Mouse (Mus musculus) embryonic facial prominence, embryonic 11.5 days (tissue): ENCODE data around the gene Kif17. TPM values are rescaled to one million over a fixed set of nuclear protein-coding genes. Genes with fewer than 3 reads are reported as not detected.

Experiments used
- ATAC-seq: fragments of 200-750 bp; cut with Nextera tagmentation; replicated peaks from 2 replicates; pipeline ENCODE4 v1.8.0; 2017; ENCODE audit warnings: low read depth; ENCODE audit not compliant: insufficient number of reproducible peaks, low FRiP score, low TSS enrichment
- DNase-seq: peaks from one replicate; pipeline ENCODE4 v3.0.0-alpha.2; 2015; ENCODE audit warnings: low spot score
- H3K27ac ChIP-seq: fragments of 300-500 bp; sonication (generic); replicated peaks from 2 replicates; pipeline ENCODE4 v1.5.1; 2014; ENCODE audit warnings: mild to moderate bottlenecking, low read depth, low read length, control low read depth
- H3K27me3 ChIP-seq: fragments of 300-500 bp; sonication (generic); 2 replicates; pipeline ENCODE4 v1.6.1; 2014; ENCODE audit warnings: mild to moderate bottlenecking, low read length, moderate library complexity, mixed read lengths; ENCODE audit not compliant: control insufficient read depth, insufficient read depth
- H3K36me3 ChIP-seq: fragments of 300-500 bp; sonication (generic); replicated peaks from 2 replicates; pipeline ENCODE4 v1.6.1; 2014; ENCODE audit warnings: low read depth, mild to moderate bottlenecking, low read length, moderate library complexity, mixed read lengths; ENCODE audit not compliant: control insufficient read depth, insufficient read depth
- H3K4me1 ChIP-seq: fragments of 300-500 bp; sonication (generic); 2 replicates; pipeline ENCODE4 v1.6.1; 2014; ENCODE audit warnings: low read length, mixed read lengths; ENCODE audit not compliant: control insufficient read depth, insufficient read depth
- H3K4me2 ChIP-seq: fragments of 300-500 bp; sonication (generic); 2 replicates; pipeline ENCODE4 v1.6.1; 2014; ENCODE audit warnings: low read depth, mild to moderate bottlenecking, control low read depth, low read length, moderate library complexity
- H3K4me3 ChIP-seq: fragments of 300-500 bp; sonication (generic); 2 replicates; pipeline ENCODE4 v1.5.1; 2014; ENCODE audit warnings: low read depth, low read length, control low read depth
- H3K9ac ChIP-seq: fragments of 300-500 bp; sonication (generic); replicated peaks from 2 replicates; pipeline ENCODE4 v1.6.1; 2014; ENCODE audit warnings: mild to moderate bottlenecking, control low read depth, low read length
- H3K9me3 ChIP-seq: fragments of 300-500 bp; sonication (generic); replicated peaks from 2 replicates; pipeline ENCODE4 v1.6.1; 2016; ENCODE audit warnings: mild to moderate bottlenecking, low read length, inconsistent platforms, mixed read lengths; ENCODE audit not compliant: control insufficient read depth
- WGBS: fragments of 180-500 bp; shearing (Covaris S2); extraction: QIAGEN DNeasy Blood & Tissue Kit; methylation state at CpG from one replicate; pipeline ENCODE4 v1.1.7; 2014; 5-methylcytosine and 5-hydroxymethylcytosine counted together
- polyA plus RNA-seq: library from polyadenylated mRNA; unstranded; fragments of >200 nt; fragmentation: Nextera tagmentation; extraction: Ambion mirVana; gene quantifications from 2 replicates; pipeline ENCODE4 v1.2.1, GENCODE M21; 2014

Gene Kif17
- polyA plus RNA-seq, 1 experiment from 2014 or later, result 0.31 TPM

GRCm38 (mm10) chr4:138246756-138247665 is 3.2 kb upstream of the Kif17 start:
- no peaks in the 10 kb centered on the region for H3K9me3 ChIP-seq
- ATAC-seq (no peak), DNase-seq (no peak)
- 72% methylated on average over 27 of the region's 27 CpGs for WGBS
- peaks cover 2% of the 10 kb centered on the region; the same call in 1 of the 2 replicates for H3K27me3 ChIP-seq
- no peak overlapping the region for H3K27ac ChIP-seq
- H3K4me2 ChIP-seq, result no peak overlapping the region
- H3K36me3 ChIP-seq, result peaks cover 10% of the 10 kb centered on the region
- peaks cover 3% of the 10 kb centered on the region; the same call in 1 of the 2 replicates for H3K4me1 ChIP-seq
- H3K9ac ChIP-seq, result no peak overlapping the region
- no peak overlapping the region for H3K4me3 ChIP-seq

DNA sequence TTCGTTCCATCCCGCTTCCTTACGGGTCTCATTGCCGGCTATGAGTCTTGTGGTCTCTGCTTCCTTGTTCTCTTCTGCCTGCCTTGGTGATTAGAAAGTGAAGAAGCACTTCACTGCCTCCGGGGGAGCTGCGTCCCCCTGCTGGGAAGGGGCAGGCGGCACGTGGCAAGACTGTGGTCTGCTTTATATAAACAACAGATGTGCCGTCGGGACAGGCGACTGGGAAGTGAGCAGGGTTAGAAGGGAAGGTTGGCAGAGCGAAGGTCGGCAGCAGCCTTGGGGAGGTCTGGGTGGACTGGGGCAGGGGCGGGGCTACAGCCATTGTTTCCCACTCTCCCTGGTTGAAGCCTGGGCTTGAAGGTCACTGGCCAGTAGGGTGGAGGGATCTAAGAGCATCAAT is 1.6 kb downstream of the Kif17 start:
- under 1% methylated on average over 14 of the region's 14 CpGs for WGBS

DNA sequence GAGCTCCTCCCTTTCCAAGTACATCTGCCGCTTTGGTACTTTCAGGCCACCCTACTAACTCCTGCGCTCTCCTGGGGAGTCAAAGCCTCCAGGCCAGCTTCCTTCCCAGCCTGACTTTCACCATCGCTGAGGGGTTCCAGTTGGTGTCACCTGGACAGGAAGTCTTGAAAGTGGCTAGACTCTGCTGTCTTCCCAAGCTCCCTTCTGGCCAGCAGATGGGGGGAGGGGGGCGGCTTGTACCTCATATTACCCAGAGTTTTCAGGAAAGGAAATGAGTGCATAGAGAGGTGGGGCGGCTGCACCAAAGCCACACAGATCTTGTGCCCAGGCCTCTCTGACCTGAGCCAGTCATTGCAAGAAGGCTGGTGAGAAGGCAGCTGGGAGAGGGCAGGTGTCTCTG is 2.0 kb downstream of the Kif17 start:
- Histone ChIP-seq H3K27ac (no peak overlapping the region), H3K4me1 (peaks cover 5% of the 10 kb centered on the region), H3K9ac (peak overlapping the region; percentile 32; the same call in 1 of the 2 replicates), H3K36me3 (no peaks in the 10 kb centered on the region), H3K27me3 (peaks cover 7% of the 10 kb centered on the region), H3K4me3 (no peak overlapping the region), H3K4me2 (peak overlapping the region; percentile 22), H3K9me3 (no peaks in the 10 kb centered on the region)
- WGBS, result 10% methylated on average over 5 of the region's 5 CpGs
- peak; percentile 41 for DNase-seq
- no peak for ATAC-seq

More for the DNA sequence above, 1.6 kb downstream of the Kif17 start:
- peaks cover 5% of the 10 kb centered on the region for H3K4me1 ChIP-seq
- H3K27ac ChIP-seq, result no peak overlapping the region
- H3K36me3 ChIP-seq, result no peaks in the 10 kb centered on the region; the same call in 1 of the 2 replicates
- no peak for ATAC-seq
- H3K4me2 ChIP-seq, result peak overlapping the region; percentile 22
- H3K4me3 ChIP-seq, result peak overlapping the region; percentile 15; the same call in 1 of the 2 replicates
- H3K9me3 ChIP-seq, result no peaks in the 10 kb centered on the region
- peak; percentile 81 for DNase-seq
- peaks cover 7% of the 10 kb centered on the region for H3K27me3 ChIP-seq
- peak overlapping the region; percentile 10 for H3K9ac ChIP-seq

GRCm38 (mm10) chr4:138257116-138257687 is 7.0 kb downstream of the Kif17 start:
- Histone ChIP-seq H3K27ac (no peak overlapping the region), H3K4me3 (no peak overlapping the region), H3K36me3 (no peaks in the 10 kb centered on the region), H3K9ac (no peak overlapping the region), H3K27me3 (peaks cover 5% of the 10 kb centered on the region; the same call in 1 of the 2 replicates), H3K9me3 (no peaks in the 10 kb centered on the region), H3K4me2 (no peak overlapping the region), H3K4me1 (peaks cover 3% of the 10 kb centered on the region; the same call in 1 of the 2 replicates)
- no peak for DNase-seq
- 83% methylated on average over 22 of the region's 22 CpGs for WGBS
- no peak for ATAC-seq

DNA sequence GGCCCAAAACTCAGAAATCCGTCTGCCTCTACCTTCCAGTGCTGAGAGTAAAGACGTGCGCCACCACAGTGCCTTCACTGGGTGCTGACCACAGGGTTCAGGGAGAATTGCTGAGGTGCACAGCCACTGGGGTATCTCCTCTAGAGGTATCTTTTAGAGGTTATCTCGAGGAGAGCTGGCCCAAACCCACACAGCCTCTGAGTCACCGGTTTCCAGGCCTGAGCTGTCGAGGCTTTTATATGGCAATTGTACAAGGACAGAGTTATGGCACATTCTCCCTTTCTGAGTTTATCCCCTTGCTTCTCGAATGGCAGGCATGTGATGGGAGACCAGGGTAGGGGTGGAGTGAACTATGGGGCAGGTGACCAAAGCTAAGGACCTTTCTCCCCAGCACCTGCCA is 8.4 kb downstream of the Kif17 start:
- no peaks in the 10 kb centered on the region for H3K4me1 ChIP-seq
- H3K9ac ChIP-seq, result no peak overlapping the region
- 83% methylated on average over 7 of the region's 7 CpGs for WGBS
- H3K27me3 ChIP-seq, result peaks cover 3% of the 10 kb centered on the region; the same call in 1 of the 2 replicates
- DNase-seq (no peak), ATAC-seq (no peak)
- H3K27ac ChIP-seq, result no peak overlapping the region
- no peak overlapping the region for H3K4me2 ChIP-seq
- H3K9me3 ChIP-seq, result no peaks in the 10 kb centered on the region
- no peaks in the 10 kb centered on the region for H3K36me3 ChIP-seq
- H3K4me3 ChIP-seq, result no peak overlapping the region

- WGBS, result 84% methylated on average over 5 of the region's 5 CpGs
- Histone ChIP-seq H3K4me2 (no peak overlapping the region), H3K27me3 (no peaks in the 10 kb centered on the region)
Observed at GRCm38 (mm10) chr4:138259482-138259881, 9.2 kb downstream of the Kif17 start.

GRCm38 (mm10) chr4:138261843-138262681 is 11.8 kb downstream of the Kif17 start:
- H3K9me3 ChIP-seq, result no peaks in the 10 kb centered on the region
- ATAC-seq (peak; percentile 82), DNase-seq (peak; percentile 85)
- no peak overlapping the region for H3K27ac ChIP-seq
- under 1% methylated on average over 62 of the region's 78 CpGs for WGBS
- H3K4me1 ChIP-seq, result no peaks in the 10 kb centered on the region
- peak overlapping the region; percentile 81 for H3K4me2 ChIP-seq
- H3K27me3 ChIP-seq, result no peaks in the 10 kb centered on the region
- H3K4me3 ChIP-seq, result peak overlapping the region; percentile 69
- no peaks in the 10 kb centered on the region for H3K36me3 ChIP-seq
- peak overlapping the region; percentile 29 for H3K9ac ChIP-seq

More at GRCm38 (mm10) chr4:138259482-138259881, 9.2 kb downstream of the Kif17 start:
- Histone ChIP-seq H3K4me1 (no peaks in the 10 kb centered on the region), H3K9ac (no peak overlapping the region), H3K36me3 (no peaks in the 10 kb centered on the region), H3K9me3 (no peaks in the 10 kb centered on the region), H3K27ac (no peak overlapping the region), H3K4me3 (no peak overlapping the region)
- DNase-seq, result no peak
- ATAC-seq, result no peak
